Mouse (Mus musculus) myocyte (in vitro differentiated cells): ENCODE results near the gene Cox18.

Experiments used
- E2F4 ChIP-seq: IDR thresholded peaks from one replicate; pipeline ENCODE4 v1.6.1; 2011; ENCODE audit warnings: mild to moderate bottlenecking, control low read depth, moderate library complexity; ENCODE audit not compliant: insufficient read depth
- MAX ChIP-seq: IDR thresholded peaks from one replicate; pipeline ENCODE4 v1.6.1; 2011; ENCODE audit warnings: low read depth, mild to moderate bottlenecking, control low read depth
- MYOD1 ChIP-seq, 3 experiments: IDR thresholded peaks; one replicate each; pipeline ENCODE4 v1.6.1; 2011; ENCODE audit warnings: control low read depth in 2 of 3, low read depth in 2 of 3, mild to moderate bottlenecking in 2 of 3, moderate library complexity in 1 of 3; ENCODE audit not compliant: insufficient read length in 2 of 3, control insufficient read depth in 1 of 3
- MYOG ChIP-seq, 3 experiments: IDR thresholded peaks; one replicate each; pipeline ENCODE4 v1.6.1; 2011; ENCODE audit warnings: control low read depth in 2 of 3, low read depth in 2 of 3, mild to moderate bottlenecking in 2 of 3; ENCODE audit not compliant: insufficient read length in 2 of 3, control insufficient read depth in 1 of 3, insufficient read depth in 1 of 3
- POLR2A ChIP-seq: IDR thresholded peaks from one replicate; pipeline ENCODE4 v1.6.1; 2011; ENCODE audit warnings: low read depth, mild to moderate bottlenecking, control low read depth, moderate library complexity; ENCODE audit not compliant: insufficient read length
- POLR2AphosphoS2 ChIP-seq: IDR thresholded peaks from one replicate; pipeline ENCODE4 v1.6.1; 2011; ENCODE audit warnings: low read depth, control low read depth; ENCODE audit not compliant: insufficient read length
- SRF ChIP-seq: IDR thresholded peaks from one replicate; pipeline ENCODE4 v1.6.1; 2011; ENCODE audit warnings: low read depth; ENCODE audit not compliant: control insufficient read depth, insufficient read length
- TCF12 ChIP-seq: IDR thresholded peaks from one replicate; pipeline ENCODE4 v1.6.1; 2011; ENCODE audit warnings: mild to moderate bottlenecking, control low read depth; ENCODE audit not compliant: poor library complexity, insufficient read depth, severe bottlenecking
- TCF3 ChIP-seq: IDR thresholded peaks from one replicate; pipeline ENCODE4 v1.6.1; 2011; ENCODE audit warnings: low read depth, control low read depth; ENCODE audit not compliant: insufficient read length
- USF1 ChIP-seq: IDR thresholded peaks from one replicate; pipeline ENCODE4 v1.6.1; 2011; ENCODE audit warnings: low read depth, mild to moderate bottlenecking, control low read depth, moderate library complexity

- TF ChIP-seq POLR2A = no peak
- TF ChIP-seq POLR2AphosphoS2 = no peak
- no peak for TF ChIP-seq E2F4
- TF ChIP-seq TCF12 = no peak
- no peak for TF ChIP-seq USF1
- TF ChIP-seq MYOD1 (IDR thresholded peaks at IDR 0.05; ENCODE audit: control insufficient read depth in 1 of 3, insufficient read length in 2 of 3, low read depth in 2 of 3) = no peak
- no peak for TF ChIP-seq MAX
- no peak for TF ChIP-seq MYOG (IDR thresholded peaks at IDR 0.05; ENCODE audit: control insufficient read depth in 1 of 3, insufficient read depth in 1 of 3, insufficient read length in 2 of 3, low read depth in 2 of 3)
- no peak for TF ChIP-seq TCF3
- no peak for TF ChIP-seq SRF
Measured at GRCm38 (mm10) chr5:90246567-90246966, 22.8 kb upstream of the Cox18 start.
